Mouse (Mus musculus) left cerebral cortex, postnatal 25 days (tissue): Measurements from ENCODE around the gene Bex6. TPM values are rescaled to one million over a fixed set of nuclear protein-coding genes. Genes with fewer than 3 reads are reported as not detected.
"Not testable (repeated sequence)": the region's sequence is repeated elsewhere in the genome, so short reads cannot be mapped to it uniquely, and the experiment has no call there.

Source experiments
- DNase-seq, 2 experiments: peaks; one replicate each; pipeline ENCODE4 v3.0.0; 2022; ENCODE audit warnings: low spot score in 2 of 2, mixed read lengths in 1 of 2
- intact Hi-C: fragments of 180-260 bp; cut with DNase I; formaldehyde crosslinking; loops from one replicate; pipeline ENCODE4 v1.15.1; 2025
- total RNA-seq, 2 experiments: library from RNA; stranded (reverse); gene quantifications; 2 replicates each; pipeline ENCODE4 v1.2.3; 2021

Gene Bex6
- total RNA-seq, 2 experiments from 2014 or later: not detected

- no peak for DNase-seq
- intact Hi-C loops: no loop called here
Observed at GRCm38 (mm10) chr16:32171031-32171731, 8.4 kb upstream of the Bex6 start.

GRCm38 (mm10) chr16:32173401-32173800, 6.2 kb upstream of the Bex6 start:
- no peak for DNase-seq
- intact Hi-C loops: no loop called here

- intact Hi-C loops: no loop called here
- no peak for DNase-seq
Observed at GRCm38 (mm10) chr16:32174340-32175005, 5.2 kb upstream of the Bex6 start.

GRCm38 (mm10) chr16:32175029-32175428, 4.6 kb upstream of the Bex6 start:
- intact Hi-C loops: no loop called here
- DNase-seq: no peak

- intact Hi-C loops: no loop called here
- DNase-seq: peak in 1 of 2 experiments; percentile 24
Observed at GRCm38 (mm10) chr16:32176896-32177686, 2.5 kb upstream of the Bex6 start.

GRCm38 (mm10) chr16:32186056-32186455, 6.4 kb downstream of the Bex6 start:
- intact Hi-C loops: no loop called here
- no peak for DNase-seq

- intact Hi-C loops: no loop called here
- DNase-seq: peak; percentile 35 to 64
Observed at GRCm38 (mm10) chr16:32189109-32189508, 9.5 kb downstream of the Bex6 start.

GRCm38 (mm10) chr16:32190011-32190441, 10.4 kb downstream of the Bex6 start:
- intact Hi-C loops: no loop called here
- peak in 1 of 2 experiments; percentile 22 for DNase-seq

- intact Hi-C loops: loop anchor here (5.0 kb wide), 1 partner anchor 83 kb away; no protein-coding TSS in a partner anchor
- no peak for DNase-seq
Observed at GRCm38 (mm10) chr16:32200256-32201003, 20.8 kb downstream of the Bex6 start.

- DNase-seq: no peak
- intact Hi-C loops: loop anchor here (5.0 kb wide), 1 partner anchor 84 kb away; no protein-coding TSS in a partner anchor
Observed at GRCm38 (mm10) chr16:32201004-32201325, 21.3 kb downstream of the Bex6 start.

- peak; percentile 39 to 43 for DNase-seq
- intact Hi-C loops: loop anchor here (5.0 kb wide), 1 partner anchor 85 kb away; no protein-coding TSS in a partner anchor
Observed at GRCm38 (mm10) chr16:32202681-32203080, 23.1 kb downstream of the Bex6 start.

- intact Hi-C loops: loop anchor here (5.0 kb wide), 1 partner anchor 88 kb away; no protein-coding TSS in a partner anchor
- DNase-seq: no peak
Observed at GRCm38 (mm10) chr16:32204902-32205301, 25.3 kb downstream of the Bex6 start.

GRCm38 (mm10) chr16:32214156-32214555, 34.5 kb downstream of the Bex6 start:
- DNase-seq: peak in 1 of 2 experiments; percentile 70

GRCm38 (mm10) chr16:32214804-32215576, 35.4 kb downstream of the Bex6 start:
- DNase-seq: peak; percentile 26 to 90
- intact Hi-C loops: loop anchor here (10.0 kb wide), 1 partner anchor 50 kb away; the partner anchor contains the start of gene Nrros

More at GRCm38 (mm10) chr16:32214156-32214555, 34.5 kb downstream of the Bex6 start:
- intact Hi-C loops: loop anchor here (10.0 kb wide), 1 partner anchor 49 kb away; the partner anchor contains the start of gene Nrros

GRCm38 (mm10) chr16:32221803-32222202, 42.2 kb downstream of the Bex6 start:
- intact Hi-C loops: no loop called here

GRCm38 (mm10) chr16:32222399-32222798, 42.8 kb downstream of the Bex6 start:
- intact Hi-C loops: no loop called here
- DNase-seq: no peak

More at GRCm38 (mm10) chr16:32221803-32222202, 42.2 kb downstream of the Bex6 start:
- no peak for DNase-seq

- intact Hi-C loops, DNase-seq: not testable (repeated sequence)
Observed at GRCm38 (mm10) chr16:32232050-32232449, 52.4 kb downstream of the Bex6 start.
